Mouse (Mus musculus) cerebral cortex, adult 2 months (tissue): ENCODE measurements around the gene Mfap5.

Experiments
- WGBS: fragments of 180-500 bp; shearing (Covaris S2); methylation state at CpG from one replicate; pipeline ENCODE4 v1.1.7; 2018; 5-methylcytosine and 5-hydroxymethylcytosine counted together

Gene Mfap5

GRCm38 (mm10) chr6:122560427-122560826, 54.8 kb downstream of the Mfap5 start:
- WGBS = 2% methylated on average over 17 of the region's 17 CpGs

GRCm38 (mm10) chr6:122561005-122561404, 55.4 kb downstream of the Mfap5 start:
- WGBS = 87% methylated on average over 20 of the region's 20 CpGs

- WGBS = 1% methylated on average over 6 of the region's 6 CpGs
These were observed 56.8 kb downstream of the Mfap5 start for GRCm38 (mm10) chr6:122562463-122562862.

- WGBS = 87% methylated on average over 9 of the region's 9 CpGs
These were observed 59.6 kb downstream of the Mfap5 start for GRCm38 (mm10) chr6:122565070-122565784.

- WGBS = 70% methylated on average over 5 of the region's 5 CpGs
These were observed 63.5 kb downstream of the Mfap5 start for GRCm38 (mm10) chr6:122569113-122569512.

- WGBS = 67% methylated on average over 1 of the region's 1 CpGs
These were observed 64.1 kb downstream of the Mfap5 start for GRCm38 (mm10) chr6:122569762-122570161.

GRCm38 (mm10) chr6:122570695-122571616, 65.3 kb downstream of the Mfap5 start:
- 66% methylated on average over 8 of the region's 8 CpGs for WGBS

- 54% methylated on average over 3 of the region's 3 CpGs for WGBS
These were observed 65.9 kb downstream of the Mfap5 start for GRCm38 (mm10) chr6:122571617-122571959.

- WGBS = 97% methylated on average over 1 of the region's 1 CpGs
These were observed 69.4 kb downstream of the Mfap5 start for GRCm38 (mm10) chr6:122575037-122575436.

GRCm38 (mm10) chr6:122577030-122577429, 71.4 kb downstream of the Mfap5 start:
- WGBS = 97% methylated on average over 3 of the region's 3 CpGs
